Mouse (Mus musculus) midbrain, embryonic 10.5 days (tissue): ENCODE results near the gene Clspn. TPM values are rescaled to one million over a fixed set of nuclear protein-coding genes. Genes with fewer than 3 reads are reported as not detected.

Experiments
- DNase-seq: peaks from one replicate; pipeline ENCODE4 v3.0.0-alpha.2; 2017; ENCODE audit warnings: low spot score
- H3K27ac ChIP-seq: fragments of 300-500 bp; sonication (generic); replicated peaks from 2 replicates; pipeline ENCODE4 v1.5.1; 2016; ENCODE audit warnings: mild to moderate bottlenecking
- H3K27me3 ChIP-seq: fragments of 300-500 bp; sonication (generic); 2 replicates; pipeline ENCODE4 v1.6.1; 2016; ENCODE audit warnings: low read depth, mild to moderate bottlenecking; ENCODE audit not compliant: poor library complexity, severe bottlenecking
- H3K36me3 ChIP-seq: fragments of 300-500 bp; sonication (generic); 2 replicates; pipeline ENCODE4 v1.6.1; 2016; ENCODE audit warnings: mild to moderate bottlenecking, moderate library complexity
- H3K4me1 ChIP-seq: fragments of 300-500 bp; sonication (generic); 2 replicates; pipeline ENCODE4 v1.6.1; 2016
- H3K4me3 ChIP-seq: fragments of 300-500 bp; sonication (generic); 2 replicates; pipeline ENCODE4 v1.5.1; 2016; ENCODE audit warnings: mild to moderate bottlenecking, moderate library complexity
- H3K9me3 ChIP-seq: fragments of 300-500 bp; sonication (generic); replicated peaks from 2 replicates; pipeline ENCODE4 v1.6.1; 2016; ENCODE audit warnings: mild to moderate bottlenecking
- WGBS: fragments of 180-500 bp; shearing (Covaris S2); methylation state at CpG from one replicate; pipeline ENCODE4 v1.1.7; 2016; 5-methylcytosine and 5-hydroxymethylcytosine counted together
- polyA plus RNA-seq: library from polyadenylated mRNA; unstranded; fragments of >200 nt; fragmentation: Nextera tagmentation; extraction: Ambion mirVana; gene quantifications from 2 replicates; pipeline ENCODE4 v1.2.1, GENCODE M21; 2016

Gene Clspn
- polyA plus RNA-seq, 1 experiment from 2014 or later = 55.3 TPM

DNA sequence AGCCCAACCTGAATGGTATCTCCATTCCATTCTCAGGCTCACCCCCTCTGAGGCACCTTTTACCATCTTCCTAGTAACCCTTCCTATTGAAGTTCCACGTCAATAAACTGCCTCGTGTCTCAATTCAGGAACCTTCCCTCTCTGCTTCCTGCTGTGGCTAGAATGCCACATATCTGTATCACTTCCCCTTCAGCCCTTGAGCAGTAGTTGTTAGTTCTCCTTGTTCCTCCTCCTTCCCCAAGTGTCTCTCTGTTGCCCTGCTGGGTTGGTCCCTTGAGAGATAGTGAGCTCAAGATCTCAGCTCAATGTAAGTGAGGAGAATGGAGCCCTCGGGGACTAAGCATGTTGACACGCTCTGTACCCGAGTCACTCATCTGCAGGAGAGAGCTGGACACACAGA lies 19.9 kb upstream of the Clspn start:
- no peak overlapping the region for H3K27ac ChIP-seq
- no peaks in the 10 kb centered on the region for H3K36me3 ChIP-seq
- DNase-seq = no peak
- WGBS = 75% methylated on average over 5 of the region's 5 CpGs
- peaks cover 23% of the 10 kb centered on the region for H3K27me3 ChIP-seq
- no peaks in the 10 kb centered on the region for H3K9me3 ChIP-seq
- H3K4me1 ChIP-seq = peaks cover 15% of the 10 kb centered on the region
- no peak overlapping the region for H3K4me3 ChIP-seq

DNA sequence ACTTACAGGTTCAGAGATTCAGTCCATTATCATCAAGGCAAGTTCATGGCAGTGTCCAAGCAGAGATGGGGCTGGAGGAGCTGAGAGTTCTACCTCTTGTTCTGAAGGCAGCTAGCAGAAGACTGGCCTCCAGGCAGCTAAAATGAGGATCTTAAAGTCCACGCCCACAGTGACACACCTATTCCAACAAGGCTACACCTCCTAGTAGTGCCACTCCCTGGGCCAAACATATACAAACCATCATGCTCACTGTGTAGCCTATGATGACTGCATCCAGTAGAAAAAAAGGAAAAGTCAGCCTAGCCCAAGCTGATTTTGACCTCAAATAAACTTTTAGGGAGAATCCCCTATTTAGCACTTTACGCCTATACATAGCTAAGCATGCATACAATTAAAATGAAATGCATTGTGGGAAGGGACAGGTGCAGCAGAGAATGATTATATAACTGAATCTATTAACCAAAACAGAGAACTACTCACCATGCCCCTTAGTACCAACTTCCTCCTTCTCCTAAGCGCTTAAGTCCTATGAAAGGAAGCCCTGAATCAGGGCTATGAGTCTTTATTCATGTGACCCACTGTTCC lies 16.2 kb upstream of the Clspn start:
- no peak overlapping the region for H3K27ac ChIP-seq
- no peak for DNase-seq

GRCm38 (mm10) chr4:126542838-126543237 lies 13.9 kb upstream of the Clspn start:
- H3K4me1 ChIP-seq = 0 out of 2 replicates have a peak, but pooled peaks cover 3% of the 10 kb centered on the region
- H3K36me3 ChIP-seq = no peaks in the 10 kb centered on the region
- no peaks in the 10 kb centered on the region for H3K27me3 ChIP-seq
- no peak overlapping the region for H3K27ac ChIP-seq
- H3K9me3 ChIP-seq = no peaks in the 10 kb centered on the region
- no peak overlapping the region for H3K4me3 ChIP-seq
- no peak for DNase-seq
- 80% methylated on average over 7 of the region's 7 CpGs for WGBS

More for the DNA sequence above, 16.2 kb upstream of the Clspn start:
- H3K9me3 ChIP-seq = no peaks in the 10 kb centered on the region
- no peaks in the 10 kb centered on the region for H3K27me3 ChIP-seq
- H3K4me3 ChIP-seq = no peak overlapping the region
- H3K4me1 ChIP-seq = 0 out of 2 replicates have a peak, but pooled peaks cover 3% of the 10 kb centered on the region
- H3K36me3 ChIP-seq = no peaks in the 10 kb centered on the region
- 84% methylated on average over 3 of the region's 3 CpGs for WGBS

GRCm38 (mm10) chr4:126545016-126545415 lies 11.7 kb upstream of the Clspn start:
- WGBS = 82% methylated on average over 1 of the region's 1 CpGs
- no peaks in the 10 kb centered on the region for H3K36me3 ChIP-seq

GRCm38 (mm10) chr4:126545703-126546102 lies 11.0 kb upstream of the Clspn start:
- no peak overlapping the region for H3K4me3 ChIP-seq
- H3K27me3 ChIP-seq = no peaks in the 10 kb centered on the region
- no peak overlapping the region for H3K27ac ChIP-seq
- 0 out of 2 replicates have a peak, but pooled peaks cover 3% of the 10 kb centered on the region for H3K4me1 ChIP-seq
- H3K9me3 ChIP-seq = no peaks in the 10 kb centered on the region
- 71% methylated on average over 7 of the region's 7 CpGs for WGBS
- H3K36me3 ChIP-seq = no peaks in the 10 kb centered on the region
- no peak for DNase-seq

More at GRCm38 (mm10) chr4:126545016-126545415, 11.7 kb upstream of the Clspn start:
- H3K4me3 ChIP-seq = no peak overlapping the region
- no peak for DNase-seq
- no peaks in the 10 kb centered on the region for H3K27me3 ChIP-seq
- H3K27ac ChIP-seq = no peak overlapping the region
- H3K9me3 ChIP-seq = no peaks in the 10 kb centered on the region
- 0 out of 2 replicates have a peak, but pooled peaks cover 3% of the 10 kb centered on the region for H3K4me1 ChIP-seq

DNA sequence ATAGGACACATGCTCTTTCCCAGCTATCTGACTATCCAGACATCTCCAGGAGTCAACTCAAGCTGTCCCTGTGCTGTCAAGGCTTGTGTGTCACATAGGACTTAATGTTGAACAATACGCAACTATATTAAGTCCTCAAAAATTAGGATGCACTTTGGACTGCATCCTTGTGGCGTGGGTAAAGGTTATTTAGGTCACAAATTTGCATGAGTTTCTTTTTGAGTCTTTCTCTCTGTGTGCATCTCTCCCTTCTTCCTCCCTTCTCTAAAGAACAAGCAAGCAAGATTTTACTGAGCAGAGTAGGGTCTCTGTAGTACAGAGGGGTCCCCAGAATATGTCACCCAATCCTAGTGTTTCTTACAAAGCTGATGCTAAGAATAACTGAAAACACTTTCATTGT lies 10.6 kb upstream of the Clspn start:
- WGBS = 88% methylated on average over 2 of the region's 2 CpGs
- H3K4me3 ChIP-seq = no peak overlapping the region
- no peak for DNase-seq
- no peaks in the 10 kb centered on the region for H3K36me3 ChIP-seq
- no peaks in the 10 kb centered on the region for H3K27me3 ChIP-seq
- H3K4me1 ChIP-seq = 0 out of 2 replicates have a peak, but pooled peaks cover 3% of the 10 kb centered on the region
- H3K27ac ChIP-seq = no peak overlapping the region
- H3K9me3 ChIP-seq = no peaks in the 10 kb centered on the region

- WGBS = 85% methylated on average over 7 of the region's 7 CpGs
These were observed 4.6 kb upstream of the Clspn start for GRCm38 (mm10) chr4:126552136-126552535.

GRCm38 (mm10) chr4:126553105-126553504 lies 3.6 kb upstream of the Clspn start:
- H3K36me3 ChIP-seq = no peaks in the 10 kb centered on the region
- H3K9me3 ChIP-seq = no peaks in the 10 kb centered on the region
- WGBS = 79% methylated on average over 8 of the region's 8 CpGs
- H3K4me3 ChIP-seq = no peak overlapping the region
- DNase-seq = no peak
- H3K27me3 ChIP-seq = peaks cover 14% of the 10 kb centered on the region; the same call in 1 of the 2 replicates
- peaks cover 16% of the 10 kb centered on the region for H3K4me1 ChIP-seq
- no peak overlapping the region for H3K27ac ChIP-seq

More at GRCm38 (mm10) chr4:126552136-126552535, 4.6 kb upstream of the Clspn start:
- Histone ChIP-seq H3K9me3 (no peaks in the 10 kb centered on the region), H3K36me3 (no peaks in the 10 kb centered on the region), H3K4me3 (no peak overlapping the region), H3K27me3 (peaks cover 14% of the 10 kb centered on the region; the same call in 1 of the 2 replicates), H3K27ac (no peak overlapping the region), H3K4me1 (peaks cover 8% of the 10 kb centered on the region)
- no peak for DNase-seq

GRCm38 (mm10) chr4:126553685-126554084 lies 3.0 kb upstream of the Clspn start:
- no peak overlapping the region for H3K4me3 ChIP-seq
- peaks cover 14% of the 10 kb centered on the region; the same call in 1 of the 2 replicates for H3K27me3 ChIP-seq
- DNase-seq = no peak
- H3K36me3 ChIP-seq = peaks cover 6% of the 10 kb centered on the region
- no peak overlapping the region for H3K27ac ChIP-seq
- H3K4me1 ChIP-seq = peaks cover 21% of the 10 kb centered on the region
- no peaks in the 10 kb centered on the region for H3K9me3 ChIP-seq
- 87% methylated on average over 1 of the region's 1 CpGs for WGBS

DNA sequence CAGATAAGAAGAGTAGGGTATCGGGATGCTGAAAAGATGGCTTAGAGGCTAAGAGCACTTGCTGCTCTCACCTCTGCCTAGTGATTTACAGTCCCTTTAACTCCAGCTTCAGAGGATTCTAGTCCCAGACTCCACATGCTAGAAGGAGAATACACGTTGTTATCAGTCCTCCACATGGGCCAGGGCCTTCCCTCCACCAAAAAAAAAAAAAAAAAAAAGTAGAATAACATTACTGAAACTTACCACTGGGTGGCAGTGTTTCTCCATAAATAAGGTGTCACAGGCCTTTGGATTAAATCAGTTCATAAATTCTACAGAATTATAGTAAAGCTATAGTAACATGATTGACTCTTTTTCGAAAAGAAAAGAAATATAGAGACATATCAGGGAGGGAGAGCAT lies 2.3 kb upstream of the Clspn start:
- no peak overlapping the region for H3K4me3 ChIP-seq
- DNase-seq = no peak
- peaks cover 12% of the 10 kb centered on the region for H3K36me3 ChIP-seq
- H3K4me1 ChIP-seq = peaks cover 22% of the 10 kb centered on the region
- no peak overlapping the region for H3K27ac ChIP-seq
- H3K9me3 ChIP-seq = no peaks in the 10 kb centered on the region
- H3K27me3 ChIP-seq = peaks cover 14% of the 10 kb centered on the region; the same call in 1 of the 2 replicates
- 35% methylated on average over 3 of the region's 3 CpGs for WGBS

DNA sequence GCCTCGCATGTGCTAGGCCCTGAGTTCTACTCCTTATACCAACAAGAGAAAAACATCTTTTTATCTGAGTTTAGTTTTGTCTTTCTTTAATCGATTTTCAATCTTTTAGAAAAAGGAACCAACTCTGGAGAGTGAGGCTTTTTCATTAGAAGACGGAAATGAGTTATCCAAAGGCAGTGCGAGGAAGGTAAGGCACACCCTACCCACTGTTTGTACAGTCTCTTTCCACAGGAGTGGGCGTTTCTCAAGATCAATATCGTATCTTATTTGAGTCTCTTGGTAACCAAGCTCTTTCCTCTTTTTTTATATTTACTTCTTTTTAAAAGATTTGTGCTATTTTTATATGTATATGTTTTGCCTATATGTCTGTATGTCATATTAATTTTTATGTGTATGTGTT lies 7.1 kb downstream of the Clspn start:
- no peak overlapping the region for H3K4me3 ChIP-seq
- 92% methylated on average over 6 of the region's 6 CpGs for WGBS
- H3K36me3 ChIP-seq = peaks cover 99% of the 10 kb centered on the region
- no peaks in the 10 kb centered on the region for H3K9me3 ChIP-seq
- no peaks in the 10 kb centered on the region for H3K27me3 ChIP-seq
- H3K4me1 ChIP-seq = no peaks in the 10 kb centered on the region
- no peak overlapping the region for H3K27ac ChIP-seq
- DNase-seq = no peak

- peaks cover 100% of the 10 kb centered on the region for H3K36me3 ChIP-seq
- no peak overlapping the region for H3K4me3 ChIP-seq
- no peak overlapping the region for H3K27ac ChIP-seq
- H3K4me1 ChIP-seq = no peaks in the 10 kb centered on the region
- WGBS = 90% methylated on average over 4 of the region's 4 CpGs
- H3K9me3 ChIP-seq = no peaks in the 10 kb centered on the region
- no peaks in the 10 kb centered on the region for H3K27me3 ChIP-seq
- DNase-seq = no peak
These were observed 10.5 kb downstream of the Clspn start for GRCm38 (mm10) chr4:126567243-126567642.

- H3K36me3 ChIP-seq = peaks cover 100% of the 10 kb centered on the region
- WGBS = 92% methylated on average over 3 of the region's 3 CpGs
These were observed 13.0 kb downstream of the Clspn start for GRCm38 (mm10) chr4:126569783-126570182.

More at GRCm38 (mm10) chr4:126569783-126570182, 13.0 kb downstream of the Clspn start:
- Histone ChIP-seq H3K4me3 (no peak overlapping the region), H3K27me3 (no peaks in the 10 kb centered on the region), H3K9me3 (peaks cover 11% of the 10 kb centered on the region), H3K4me1 (no peaks in the 10 kb centered on the region), H3K27ac (no peak overlapping the region)
- DNase-seq = no peak
